Mouse (Mus musculus) adrenal gland, adult 18-20 months (tissue): Measurements from ENCODE around the gene 9130213A22Rik. TPM values are rescaled to one million over a fixed set of nuclear protein-coding genes. Genes with fewer than 3 reads are reported as not detected.
A peak's percentile ranks its signal among the peaks of the same experiment; 100 is the strongest.

ENCODE experiments used
- DNase-seq, 2 experiments: peaks; one replicate each; pipeline ENCODE4 v3.0.0; 2021 to 2022; ENCODE audit warnings: low spot score in 2 of 2
- long read RNA-seq, 2 experiments: library from polyadenylated mRNA; stranded (forward); transcript quantifications; one replicate each; pipeline ENCODE4 v2.0.0; 2021
- total RNA-seq, 2 experiments: library from RNA; stranded (reverse); gene quantifications; 1 replicate in 1 of 2; 2 replicates in 1 of 2; pipeline ENCODE4 v1.2.3; 2021

Gene 9130213A22Rik
- under 1 TPM; 0.43 to 0.61 TPM for total RNA-seq
- long read RNA-seq, experiment 1 = 0 reads
- long read RNA-seq, experiment 2 = 0 reads

- DNase-seq = peak; percentile 86
Measured at GRCm38 (mm10) chr11:69122336-69122951, at the start of gene 9130213A22Rik. TSS of gene 9130213A22Rik (minus strand) at chr11:69122589.

- DNase-seq = peak; percentile 33 to 60
Measured at GRCm38 (mm10) chr11:69171626-69172025, 49.2 kb upstream of the 9130213A22Rik start.

DNA sequence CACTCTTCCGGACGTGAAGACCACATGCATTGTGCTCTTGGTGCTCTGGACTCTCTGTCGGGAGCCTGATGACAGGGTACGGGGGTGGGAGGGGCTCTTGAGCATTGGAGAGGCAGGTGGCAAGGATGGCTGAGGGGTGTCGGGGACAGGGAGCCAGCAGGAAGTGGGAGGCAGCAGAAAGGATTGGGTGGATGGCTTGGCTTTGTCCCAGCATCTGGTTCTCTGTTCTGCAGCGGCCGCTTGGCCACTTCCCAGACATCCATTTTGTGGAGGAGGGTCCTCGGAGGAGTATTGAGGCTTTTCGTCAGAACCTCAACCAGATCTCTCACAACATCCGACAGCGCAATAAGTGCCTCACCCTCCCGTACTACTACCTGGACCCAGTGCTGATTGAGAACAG lies 46.9 kb upstream of the 9130213A22Rik start:
- no peak for DNase-seq

- DNase-seq = no peak
Measured at GRCm38 (mm10) chr11:69156800-69157199, 34.4 kb upstream of the 9130213A22Rik start, which contains the start of gene Alox12b. TSS of gene Alox12b (plus strand) at chr11:69156989.

DNA sequence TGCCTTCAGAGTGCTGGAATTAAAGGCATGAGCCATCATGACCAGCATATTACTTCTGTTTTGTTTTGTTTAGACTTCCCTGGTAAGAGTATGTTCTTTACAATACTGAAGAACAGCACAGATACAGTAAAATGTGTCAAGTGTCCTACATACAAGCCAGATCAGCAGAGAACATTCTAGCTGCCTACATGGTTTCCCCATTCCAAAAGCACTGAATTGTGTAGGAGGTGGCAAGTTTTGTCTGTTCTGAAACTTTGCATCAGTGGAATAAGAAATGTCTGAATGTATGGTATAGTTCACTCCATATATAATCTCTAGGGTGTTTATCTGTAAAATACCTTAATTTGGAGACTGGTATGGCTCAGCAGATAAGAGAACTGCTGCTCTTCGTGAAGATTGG lies 33.0 kb upstream of the 9130213A22Rik start:
- no peak for DNase-seq

GRCm38 (mm10) chr11:69153831-69154230 lies 31.4 kb upstream of the 9130213A22Rik start:
- DNase-seq = no peak

DNA sequence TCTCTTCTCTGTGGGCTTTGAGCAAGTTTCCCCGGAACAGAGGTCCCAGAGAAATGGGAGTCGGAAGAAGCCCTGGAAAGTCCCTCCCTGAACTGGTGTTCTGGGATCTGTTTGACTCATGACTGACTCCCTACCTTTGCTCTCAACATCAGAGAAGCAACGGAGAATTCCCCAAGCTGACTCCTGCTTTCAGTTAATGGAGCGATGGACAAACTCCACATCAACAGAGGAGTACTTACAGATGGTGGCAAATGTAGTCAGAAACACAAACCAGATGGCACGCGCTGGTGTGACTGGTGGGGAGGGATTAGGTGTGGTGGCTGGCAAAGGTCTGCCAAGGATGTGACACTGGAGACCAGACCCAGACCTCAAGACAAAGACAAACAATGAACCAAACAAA lies 28.6 kb upstream of the 9130213A22Rik start:
- no peak for DNase-seq

- peak; percentile 60 to 70 for DNase-seq
Measured at GRCm38 (mm10) chr11:69150444-69150843, 28.1 kb upstream of the 9130213A22Rik start.

GRCm38 (mm10) chr11:69149728-69150127 lies 27.3 kb upstream of the 9130213A22Rik start:
- no peak for DNase-seq

GRCm38 (mm10) chr11:69148451-69148960 lies 26.1 kb upstream of the 9130213A22Rik start:
- no peak for DNase-seq

GRCm38 (mm10) chr11:69147546-69147945 lies 25.2 kb upstream of the 9130213A22Rik start:
- no peak for DNase-seq

GRCm38 (mm10) chr11:69135361-69135760 lies 13.0 kb upstream of the 9130213A22Rik start:
- DNase-seq = no peak

DNA sequence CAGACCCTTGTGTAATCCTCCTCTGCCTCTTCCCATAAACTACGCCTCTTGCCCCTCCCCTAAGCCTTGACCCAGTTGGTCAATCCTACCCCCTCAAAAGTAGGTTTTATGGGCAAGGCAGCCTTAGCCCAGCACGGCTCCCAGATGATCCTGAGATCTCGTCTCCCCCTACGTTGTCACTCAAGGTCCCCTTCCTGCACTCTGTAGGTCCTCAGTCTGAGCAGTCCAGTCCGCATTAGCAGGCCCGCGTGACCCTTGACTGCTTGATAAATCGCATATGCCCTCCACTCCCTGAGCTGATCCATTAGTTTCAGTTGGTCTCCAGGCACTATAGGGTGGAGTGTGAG lies 12.2 kb upstream of the 9130213A22Rik start:
- no peak for DNase-seq

DNA sequence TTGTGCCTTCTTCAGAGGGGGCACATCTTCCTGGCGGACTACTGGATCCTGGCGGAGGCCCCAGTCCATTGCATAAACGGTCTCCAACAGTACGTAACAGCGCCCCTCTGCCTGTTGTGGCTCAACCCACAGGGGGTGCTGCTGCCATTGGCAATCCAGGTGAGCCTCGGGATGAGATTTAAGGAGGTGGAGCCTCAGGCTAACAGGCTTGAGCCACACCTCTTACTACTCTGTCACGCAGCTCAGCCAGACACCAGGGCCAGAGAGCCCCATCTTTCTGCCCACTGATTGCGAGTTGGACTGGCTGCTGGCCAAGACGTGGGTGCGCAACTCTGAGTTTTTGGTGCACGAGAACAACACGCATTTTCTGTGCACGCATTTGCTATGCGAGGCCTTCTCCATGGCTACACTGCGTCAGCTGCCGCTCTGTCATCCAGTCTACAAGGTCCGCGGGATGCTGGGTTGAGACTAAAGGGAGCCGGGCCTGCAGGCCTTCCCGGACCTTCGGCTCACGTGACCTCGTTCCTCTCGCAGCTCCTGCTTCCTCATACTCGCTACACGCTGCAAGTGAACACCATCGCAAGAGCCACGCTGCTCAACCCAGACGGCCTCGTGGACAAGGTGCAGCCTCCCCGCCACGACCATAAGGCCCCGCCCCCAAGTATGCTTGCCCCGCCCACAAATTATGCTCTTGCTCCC lies 11.7 kb upstream of the 9130213A22Rik start:
- peak; percentile 47 to 55 for DNase-seq

DNA sequence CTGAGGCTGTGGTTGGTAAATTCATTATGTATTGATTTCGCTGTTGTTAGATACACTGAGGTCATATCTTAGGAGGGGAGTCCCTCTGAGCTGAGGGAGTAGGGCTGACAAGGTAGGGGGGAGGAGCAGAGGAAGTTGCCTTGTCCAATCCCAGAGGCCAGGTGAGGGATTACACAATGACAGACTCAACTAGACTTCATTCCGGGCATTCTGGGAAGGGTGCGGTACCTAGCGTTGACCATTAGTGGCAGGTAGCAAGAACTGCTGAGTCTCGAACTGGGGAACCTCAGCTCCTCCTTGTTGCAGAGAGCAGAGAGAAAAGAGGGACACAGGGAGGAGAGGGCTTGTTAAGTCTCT lies 11.2 kb upstream of the 9130213A22Rik start:
- no peak for DNase-seq

- no peak for DNase-seq
Measured at GRCm38 (mm10) chr11:69128426-69129122, 6.2 kb upstream of the 9130213A22Rik start.

- DNase-seq = no peak
Measured at GRCm38 (mm10) chr11:69126706-69127095, 4.3 kb upstream of the 9130213A22Rik start.

DNA sequence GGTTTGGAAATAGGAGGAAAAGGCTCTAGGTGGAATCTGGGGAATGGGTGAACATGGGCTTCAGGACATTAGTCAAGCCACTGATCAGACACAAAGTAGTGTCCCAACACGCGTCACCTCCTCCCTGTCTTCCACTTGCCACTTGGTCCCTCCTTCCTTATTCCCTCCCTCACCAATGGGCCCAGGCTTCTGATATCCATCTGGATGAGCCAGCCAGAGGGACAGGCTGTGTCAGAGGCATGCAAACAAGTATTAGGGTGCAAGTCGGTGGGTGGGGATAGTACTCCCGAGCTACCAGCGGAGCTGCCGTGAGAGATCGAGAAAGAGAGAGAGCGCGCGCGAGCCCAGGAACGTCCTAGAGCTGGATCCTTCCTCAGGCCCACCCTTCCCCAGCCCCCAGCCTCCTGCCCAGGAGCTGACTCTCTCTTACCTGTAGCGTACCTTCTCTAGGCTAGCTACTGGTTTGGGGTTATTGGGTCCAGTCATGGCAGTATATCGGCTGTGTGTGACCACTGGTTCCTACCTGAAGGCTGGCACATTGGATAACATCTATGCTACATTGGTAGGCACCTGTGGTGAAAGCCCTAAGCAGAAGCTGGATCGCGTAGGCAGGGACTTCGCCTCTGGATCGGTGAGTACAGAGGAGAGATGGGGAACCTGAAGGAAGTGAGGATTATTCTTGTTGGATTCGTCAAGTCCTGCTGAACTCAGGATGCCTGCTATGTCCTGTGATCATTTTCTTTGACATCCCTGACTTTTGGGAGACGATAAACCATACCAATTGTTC lies 3.7 kb upstream of the 9130213A22Rik start:
- peak in 1 of 2 experiments; percentile 36 for DNase-seq

- no peak for DNase-seq
Measured at GRCm38 (mm10) chr11:69125852-69125918, 3.3 kb upstream of the 9130213A22Rik start, which contains the start of gene Aloxe3. TSS of gene Aloxe3 (plus strand) at chr11:69125896.

- peak; percentile 73 to 76 for DNase-seq
Measured at GRCm38 (mm10) chr11:69125041-69125851, 2.9 kb upstream of the 9130213A22Rik start.

DNA sequence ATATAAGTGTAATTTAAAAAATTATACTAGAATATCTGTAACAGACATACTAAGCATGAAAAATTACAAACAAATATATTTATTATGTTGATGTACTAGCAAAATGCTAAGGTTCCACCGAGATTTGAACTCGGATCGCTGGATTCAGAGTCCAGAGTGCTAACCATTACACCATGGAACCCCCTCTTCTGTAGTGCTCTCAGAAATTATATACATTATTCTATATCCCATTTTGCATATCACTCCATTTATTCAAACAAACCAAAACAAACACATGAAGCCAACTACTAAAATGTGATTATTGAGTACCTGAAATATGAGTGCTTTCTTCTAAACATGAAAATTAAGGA lies 2.1 kb upstream of the 9130213A22Rik start:
- DNase-seq = peak; percentile 61 to 62
